Mouse (Mus musculus) bone marrow macrophage, adult 2 months (primary cell): Measurements from ENCODE around the gene Swap70. TPM values are rescaled to one million over a fixed set of nuclear protein-coding genes. Genes with fewer than 3 reads are reported as not detected.

Source experiments
- H3K27ac ChIP-seq: 2 replicates; pipeline ENCODE4 v1.5.1; 2012; ENCODE audit warnings: low read depth, low read length; ENCODE audit not compliant: insufficient read depth
- H3K4me1 ChIP-seq: 2 replicates; pipeline ENCODE4 v1.6.1; 2012; ENCODE audit warnings: low read length; ENCODE audit not compliant: control insufficient read depth, insufficient read depth
- H3K4me3 ChIP-seq: 2 replicates; pipeline ENCODE4 v1.5.1; 2012; ENCODE audit warnings: mild to moderate bottlenecking, low read length, moderate library complexity; ENCODE audit not compliant: insufficient read depth
- CTCF ChIP-seq: IDR thresholded peaks from 2 replicates; pipeline ENCODE4 v1.5.1; 2012; ENCODE audit warnings: low read depth, mild to moderate bottlenecking, low read length, moderate library complexity
- POLR2A ChIP-seq: IDR thresholded peaks from 2 replicates; pipeline ENCODE4 v1.6.1; 2012; ENCODE audit warnings: mild to moderate bottlenecking, low read depth, low read length, borderline replicate concordance
- polyA plus RNA-seq: library from polyadenylated mRNA; stranded (reverse); fragments of >200 nt; gene quantifications from 2 replicates; pipeline ENCODE4 v1.2.4, GENCODE M21; 2012; ENCODE audit not compliant: missing spikeins, insufficient read depth, insufficient read length

Swap70 gene
- polyA plus RNA-seq, 1 experiment: 114 TPM

DNA sequence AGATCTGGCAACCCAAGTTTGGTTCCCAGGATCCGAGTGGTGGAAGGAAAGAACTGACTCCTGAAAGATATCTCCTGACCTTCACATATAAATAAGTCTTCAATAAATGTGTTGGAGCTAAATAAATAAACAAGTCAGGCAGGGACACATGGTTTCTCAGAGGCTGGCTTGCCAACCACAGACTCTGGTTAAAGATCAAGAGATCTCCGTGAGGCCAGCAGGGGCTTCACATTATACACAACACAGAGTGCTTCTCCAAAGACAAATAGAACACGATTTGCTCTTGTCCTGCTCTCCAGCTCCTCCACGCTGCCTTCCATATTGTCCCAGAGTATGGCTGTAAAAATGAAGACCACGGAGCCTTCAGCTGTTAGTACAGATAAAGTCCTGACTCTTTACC lies 32.9 kb downstream of the Swap70 start:
- no peak overlapping the region for H3K4me3 ChIP-seq
- H3K4me1 ChIP-seq: peaks cover 40% of the 10 kb centered on the region
- no peak for TF ChIP-seq CTCF
- TF ChIP-seq POLR2A: no peak
- H3K27ac ChIP-seq: no peak overlapping the region

DNA sequence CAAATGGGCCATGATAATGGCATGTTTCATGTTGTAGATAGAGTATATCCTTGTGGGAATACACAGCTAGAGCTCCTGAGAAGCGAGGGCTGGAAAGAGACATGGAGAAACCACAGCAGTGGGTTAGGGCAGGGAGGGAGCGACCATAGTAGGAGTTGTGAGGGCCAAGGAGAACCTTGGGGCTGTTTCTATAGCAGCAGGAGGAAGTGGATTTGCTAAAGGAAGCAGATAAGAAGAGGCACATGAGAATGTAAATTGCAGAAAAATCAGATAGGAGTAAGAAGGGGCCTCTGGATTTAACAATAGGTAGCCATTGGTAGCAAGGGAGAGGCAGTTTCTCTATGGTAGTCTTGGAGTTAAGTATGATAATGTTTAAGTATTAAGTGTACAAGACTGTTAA lies 35.5 kb downstream of the Swap70 start:
- H3K4me1 ChIP-seq: peaks cover 44% of the 10 kb centered on the region
- peak overlapping the region; percentile 17 for H3K27ac ChIP-seq
- H3K4me3 ChIP-seq: no peak overlapping the region
- TF ChIP-seq CTCF: no peak
- TF ChIP-seq POLR2A: no peak

DNA sequence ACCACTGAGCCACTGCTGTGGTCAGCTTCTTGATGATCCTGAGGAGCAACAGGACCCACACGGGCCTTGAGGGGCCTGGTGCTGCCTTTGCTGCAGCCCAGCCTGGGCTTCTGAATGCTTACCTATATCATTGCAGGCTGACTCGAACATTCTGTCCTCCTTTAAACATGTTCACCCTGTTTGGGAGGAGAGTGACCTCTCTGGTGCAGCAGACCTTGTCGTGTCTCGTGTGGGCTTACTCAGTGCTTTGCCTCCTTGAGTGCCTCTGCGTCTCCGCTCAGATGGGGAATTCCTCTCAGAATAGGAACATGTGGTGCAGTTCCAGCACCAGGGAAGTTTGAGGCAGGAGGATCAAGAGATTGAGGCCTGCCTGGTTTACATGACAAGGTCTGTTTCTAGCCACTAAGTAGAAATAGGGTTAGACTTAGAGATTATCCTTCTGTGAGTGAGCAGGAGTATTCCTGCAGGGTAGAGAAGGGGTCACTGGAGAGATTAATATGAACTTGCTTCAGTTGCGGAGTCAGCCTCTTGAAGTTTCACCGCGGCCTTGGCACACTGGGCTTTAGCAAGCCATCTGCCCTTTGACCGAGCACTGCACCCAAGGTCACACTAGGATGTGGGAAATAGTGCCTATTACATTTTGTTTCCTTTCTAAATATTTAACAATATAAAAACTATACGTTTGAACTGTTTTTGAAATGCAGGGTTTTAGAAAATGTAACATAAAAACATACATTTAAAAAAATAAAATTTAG lies 36.9 kb downstream of the Swap70 start:
- H3K4me1 ChIP-seq: peaks cover 55% of the 10 kb centered on the region
- no peak for TF ChIP-seq POLR2A
- TF ChIP-seq CTCF: no peak
- H3K4me3 ChIP-seq: no peak overlapping the region
- peak overlapping the region; percentile 23; the same call in 1 of the 2 replicates for H3K27ac ChIP-seq

DNA sequence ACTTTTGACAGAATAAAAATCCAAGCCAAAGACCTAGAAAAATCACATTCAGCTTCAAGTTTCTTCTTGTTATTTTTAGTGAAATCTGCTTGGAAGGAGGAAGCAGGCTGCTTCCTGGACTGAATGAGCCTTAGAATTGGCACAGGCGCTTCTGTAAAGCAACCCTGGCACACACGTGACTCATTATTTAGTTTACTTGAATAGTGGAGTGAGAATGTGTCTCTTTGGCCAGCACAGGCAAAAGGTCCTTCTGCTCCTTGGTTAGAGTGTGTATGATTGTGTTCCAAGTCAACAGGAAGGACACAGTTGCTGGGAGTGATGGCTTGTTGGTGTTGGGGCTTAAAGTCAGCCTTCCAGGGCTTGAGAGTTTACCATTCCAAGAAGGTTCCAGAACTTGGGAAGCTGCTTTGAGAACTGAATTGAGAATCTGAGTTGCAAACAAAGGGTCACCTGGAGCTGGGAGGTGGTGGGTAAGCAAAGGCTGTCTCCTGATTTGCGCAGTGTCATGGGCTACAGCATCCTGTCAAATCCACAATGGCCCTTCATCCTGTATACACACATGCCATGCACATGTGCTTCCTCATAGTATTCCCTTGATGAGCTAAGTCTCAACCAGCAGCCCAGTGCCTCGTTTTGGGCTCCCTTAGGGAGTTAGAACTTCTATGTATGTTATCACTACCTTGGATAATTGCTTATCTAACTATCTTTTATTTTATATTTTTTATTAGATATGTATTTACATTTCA lies 38.6 kb downstream of the Swap70 start:
- Histone ChIP-seq H3K27ac (peak overlapping the region; percentile 81), H3K4me3 (no peak overlapping the region), H3K4me1 (peaks cover 55% of the 10 kb centered on the region)
- TF ChIP-seq POLR2A (no peak), CTCF (no peak)

DNA sequence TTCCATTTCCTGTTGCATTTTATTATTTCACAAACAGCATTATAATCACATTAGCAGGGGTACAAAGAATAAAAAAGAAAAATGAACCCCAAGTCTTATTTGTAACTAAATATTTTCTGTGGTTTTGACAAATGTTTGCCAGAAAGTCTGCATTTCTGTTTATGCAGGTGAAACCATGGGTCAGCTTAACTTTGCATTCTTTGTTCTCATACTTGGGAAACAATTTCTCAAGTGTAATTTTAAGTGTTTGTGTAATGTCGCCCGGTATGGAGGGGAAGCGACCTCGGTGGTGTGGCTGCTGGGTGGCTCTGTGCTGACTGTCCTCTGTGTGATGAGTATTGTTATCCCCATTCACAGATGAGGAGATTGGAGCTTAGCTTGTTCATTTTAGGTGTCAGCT lies 40.3 kb downstream of the Swap70 start:
- no peak overlapping the region for H3K4me3 ChIP-seq
- no peak overlapping the region for H3K27ac ChIP-seq
- peaks cover 52% of the 10 kb centered on the region for H3K4me1 ChIP-seq
- TF ChIP-seq CTCF (no peak), POLR2A (no peak)

DNA sequence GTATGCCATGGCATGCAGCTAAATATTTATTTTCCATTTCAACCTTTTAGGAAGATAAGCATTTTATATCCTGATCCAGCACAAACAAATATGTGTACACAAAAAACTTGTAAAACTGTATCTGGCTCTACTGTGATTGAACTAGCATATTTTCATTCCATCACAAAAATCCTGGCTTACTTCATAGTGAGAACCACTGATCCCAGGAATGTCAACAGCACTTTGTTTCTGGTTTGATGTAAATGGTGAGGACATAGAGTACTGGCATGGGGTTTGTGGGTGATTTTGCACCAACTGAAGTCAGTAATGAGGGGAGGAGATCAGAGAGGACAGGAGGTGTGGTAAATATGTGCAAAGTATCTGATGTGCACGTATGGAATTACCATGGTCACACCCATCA lies 41.1 kb downstream of the Swap70 start:
- Histone ChIP-seq H3K27ac (no peak overlapping the region), H3K4me1 (peaks cover 52% of the 10 kb centered on the region), H3K4me3 (no peak overlapping the region)
- TF ChIP-seq POLR2A (no peak), CTCF (no peak)

DNA sequence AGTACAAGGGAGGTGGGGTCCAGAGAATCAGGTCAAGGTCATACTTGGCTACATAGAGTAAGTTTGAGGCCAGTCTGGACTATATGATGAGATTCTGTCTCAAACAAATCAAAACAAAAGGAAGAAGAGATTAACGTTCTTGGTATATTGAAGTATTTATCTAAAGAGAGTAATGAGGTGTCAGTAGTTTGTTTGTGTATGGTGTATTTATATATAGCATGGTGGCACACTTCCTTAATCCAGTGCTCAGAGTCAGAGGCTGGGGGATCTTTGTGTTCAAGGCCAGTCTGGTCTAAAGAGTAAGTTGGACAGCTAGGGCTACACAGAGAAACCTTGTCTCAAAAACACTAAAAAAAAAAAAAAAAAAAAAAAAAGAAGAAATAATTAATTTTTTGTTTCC lies 42.0 kb downstream of the Swap70 start:
- Histone ChIP-seq H3K4me3 (no peak overlapping the region), H3K4me1 (peaks cover 51% of the 10 kb centered on the region), H3K27ac (no peak overlapping the region)
- TF ChIP-seq CTCF (no peak), POLR2A (no peak)

DNA sequence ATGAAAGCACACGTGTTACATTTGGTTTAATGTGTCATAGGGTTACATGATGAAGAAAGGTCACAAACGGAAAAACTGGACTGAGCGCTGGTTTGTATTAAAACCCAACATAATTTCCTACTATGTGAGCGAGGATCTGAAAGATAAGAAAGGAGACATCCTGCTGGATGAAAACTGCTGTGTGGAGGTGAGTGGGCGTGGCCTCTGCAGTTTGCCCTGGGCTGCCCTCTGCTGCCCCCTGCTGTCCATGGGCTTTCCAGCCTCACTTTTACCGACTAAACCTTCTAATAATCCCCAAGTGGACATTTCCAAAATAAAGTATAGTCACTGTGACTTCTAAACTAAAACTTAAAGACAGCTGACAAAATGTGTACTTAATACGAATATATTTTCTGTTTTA lies 44.3 kb downstream of the Swap70 start:
- H3K4me3 ChIP-seq: no peak overlapping the region
- H3K4me1 ChIP-seq: peaks cover 54% of the 10 kb centered on the region
- H3K27ac ChIP-seq: no peak overlapping the region
- TF ChIP-seq POLR2A (no peak), CTCF (peak; percentile 87)

DNA sequence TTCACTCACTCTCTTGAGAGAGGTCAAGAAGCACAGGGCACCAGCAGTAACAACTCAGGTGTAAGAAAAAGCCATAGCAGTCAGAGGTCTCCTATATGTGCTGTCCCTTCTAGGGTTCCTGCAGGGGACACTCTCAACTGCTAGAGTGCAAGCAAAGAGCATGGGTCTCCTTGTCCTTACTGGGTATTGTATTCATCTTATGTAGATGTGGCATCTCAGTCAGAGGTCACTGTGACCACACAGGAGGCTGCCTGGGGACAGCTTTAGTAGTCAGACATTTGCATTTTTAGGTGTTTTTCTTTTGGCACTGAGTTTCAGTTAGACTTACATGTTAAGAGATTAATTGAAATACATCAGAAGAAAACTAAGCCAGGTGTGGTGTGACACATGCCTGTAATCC lies 45.5 kb downstream of the Swap70 start:
- TF ChIP-seq CTCF (no peak), POLR2A (no peak)
- Histone ChIP-seq H3K4me3 (no peak overlapping the region), H3K27ac (no peak overlapping the region), H3K4me1 (peaks cover 51% of the 10 kb centered on the region)

DNA sequence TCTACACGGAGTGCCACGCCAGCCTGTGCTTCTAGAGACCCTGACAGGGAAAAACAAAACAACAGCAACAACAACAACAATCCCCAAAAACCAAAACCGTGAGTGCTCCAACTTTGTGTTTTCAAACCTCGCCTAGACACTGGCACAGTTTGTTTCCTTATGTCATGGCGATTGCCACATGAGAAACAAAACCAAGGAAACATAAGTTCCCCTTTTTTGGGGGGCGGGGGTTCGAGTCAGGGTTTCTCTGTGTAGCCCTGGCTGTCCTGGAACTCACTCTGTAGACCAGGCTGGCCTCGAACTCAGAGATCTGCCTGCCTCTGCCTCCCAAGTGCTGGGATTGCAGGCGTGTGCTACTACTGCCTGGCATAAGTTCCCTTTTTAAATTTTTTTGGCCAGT lies 46.5 kb downstream of the Swap70 start:
- peak overlapping the region; percentile 72 for H3K27ac ChIP-seq
- H3K4me1 ChIP-seq: peaks cover 47% of the 10 kb centered on the region
- H3K4me3 ChIP-seq: no peak overlapping the region
- no peak for TF ChIP-seq CTCF
- TF ChIP-seq POLR2A: no peak
